Mouse (Mus musculus) G1E (cell line): ENCODE data around the gene Socs5. TPM values are rescaled to one million over a fixed set of nuclear protein-coding genes. Genes with fewer than 3 reads are reported as not detected.

ENCODE experiments used
- ATAC-seq: 2 replicates; pipeline ENCODE4 v1.8.0; 2016; ENCODE audit warnings: mild to moderate bottlenecking; ENCODE audit not compliant: insufficient number of reproducible peaks, poor library complexity, low FRiP score, severe bottlenecking; ENCODE audit errors: extremely low read depth
- DNase-seq: peaks from one replicate; pipeline ENCODE4 v3.0.0; 2012; ENCODE audit warnings: low spot score
- H3K27me3 ChIP-seq: 2 replicates; pipeline ENCODE4 v1.6.1; 2012; ENCODE audit warnings: mild to moderate bottlenecking, low read length, inconsistent platforms; ENCODE audit not compliant: insufficient read depth
- H3K36me3 ChIP-seq: replicated peaks from 2 replicates; pipeline ENCODE3; 2012; ENCODE audit warnings: mild to moderate bottlenecking, inconsistent platforms
- H3K4me1 ChIP-seq: 2 replicates; pipeline ENCODE4 v1.6.1; 2012; ENCODE audit warnings: low read depth, low read length, inconsistent platforms, mixed read lengths; ENCODE audit not compliant: insufficient read depth
- H3K4me3 ChIP-seq: 2 replicates; pipeline ENCODE4 v1.5.1; 2012; ENCODE audit warnings: low read depth, mild to moderate bottlenecking, inconsistent platforms, low read length, moderate library complexity, mixed read lengths
- H3K9me3 ChIP-seq: replicated peaks from 2 replicates; pipeline ENCODE4 v1.6.1; 2012; ENCODE audit warnings: inconsistent platforms
- CTCF ChIP-seq: IDR thresholded peaks from 2 replicates; pipeline ENCODE4 v1.5.1; 2012; ENCODE audit warnings: low read depth, low read length, inconsistent platforms, mixed read lengths
- GATA1 ChIP-seq: IDR thresholded peaks from 2 replicates; pipeline ENCODE4 v1.6.1; 2012; ENCODE audit warnings: borderline replicate concordance, low read length, inconsistent platforms, mixed read lengths
- GATA2 ChIP-seq: IDR thresholded peaks from 2 replicates; pipeline ENCODE4 v1.6.1; 2012; ENCODE audit warnings: low read depth, low read length, inconsistent platforms, borderline replicate concordance
- POLR2AphosphoS5 ChIP-seq: IDR thresholded peaks from 2 replicates; pipeline ENCODE4 v1.6.1; 2012; ENCODE audit warnings: low read depth, low read length, inconsistent platforms; ENCODE audit not compliant: insufficient replicate concordance
- TAL1 ChIP-seq: conservative IDR thresholded peaks from 2 replicates; pipeline ENCODE4 v1.6.1; 2012; ENCODE audit warnings: low read depth, low read length, inconsistent platforms, mixed read lengths
- polyA plus RNA-seq: library from polyadenylated mRNA; stranded (reverse); fragments of >175 nt; gene quantifications from 2 replicates; pipeline ENCODE4 v1.2.3, GENCODE M21; 2012
- total RNA-seq, 2 experiments: library from RNA; stranded (forward) in 1 of 2; stranded (reverse) in 1 of 2; fragments of 200-1000 nt in 1 of 2; fragments of >200 nt in 1 of 2; fragmentation: Nextera tagmentation in 1 of 2; gene quantifications; 2 replicates each; pipeline ENCODE4 v1.2.3; 2014 to 2017

Socs5 gene
- total and polyA plus RNA-seq, 3 experiments = 7.9 to 13.7 (median 11.1) TPM

- no peaks in the 10 kb centered on the region for H3K27me3 ChIP-seq
- ATAC-seq = no peak
- no peak for TF ChIP-seq POLR2AphosphoS5
- no peak for TF ChIP-seq CTCF
- TF ChIP-seq GATA2 = no peak
- TF ChIP-seq TAL1 = no peak
- no peak for TF ChIP-seq GATA1
Observed at GRCm38 (mm10) chr17:87112852-87113592, 5.5 kb downstream of the Socs5 start.

GRCm38 (mm10) chr17:87115615-87116014, 8.1 kb downstream of the Socs5 start:
- Histone ChIP-seq H3K9me3 (no peaks in the 10 kb centered on the region), H3K4me1 (peaks cover 3% of the 10 kb centered on the region), H3K4me3 (no peak overlapping the region), H3K27me3 (no peaks in the 10 kb centered on the region), H3K36me3 (peaks cover 12% of the 10 kb centered on the region)
- no peak for ATAC-seq
- DNase-seq = no peak
- TF ChIP-seq GATA1 (no peak), GATA2 (no peak), CTCF (no peak), POLR2AphosphoS5 (no peak), TAL1 (no peak)

More at GRCm38 (mm10) chr17:87112852-87113592, 5.5 kb downstream of the Socs5 start:
- Histone ChIP-seq H3K4me1 (peaks cover 12% of the 10 kb centered on the region), H3K36me3 (peaks cover 9% of the 10 kb centered on the region), H3K4me3 (no peak overlapping the region), H3K9me3 (no peaks in the 10 kb centered on the region)
- DNase-seq = no peak

- no peak overlapping the region for H3K4me3 ChIP-seq
- no peak for ATAC-seq
Observed at GRCm38 (mm10) chr17:87118966-87119526, 11.6 kb downstream of the Socs5 start.

GRCm38 (mm10) chr17:87125344-87125743, 17.9 kb downstream of the Socs5 start:
- DNase-seq (no peak), ATAC-seq (no peak)
- Histone ChIP-seq H3K4me3 (no peak overlapping the region), H3K27me3 (no peaks in the 10 kb centered on the region), H3K4me1 (no peaks in the 10 kb centered on the region), H3K9me3 (no peaks in the 10 kb centered on the region), H3K36me3 (peaks cover 44% of the 10 kb centered on the region)
- no peak for TF ChIP-seq POLR2AphosphoS5
- TF ChIP-seq TAL1 = no peak
- no peak for TF ChIP-seq CTCF
- no peak for TF ChIP-seq GATA2
- no peak for TF ChIP-seq GATA1

More at GRCm38 (mm10) chr17:87118966-87119526, 11.6 kb downstream of the Socs5 start:
- Histone ChIP-seq H3K36me3 (peaks cover 26% of the 10 kb centered on the region), H3K27me3 (no peaks in the 10 kb centered on the region), H3K9me3 (no peaks in the 10 kb centered on the region), H3K4me1 (peaks cover 3% of the 10 kb centered on the region)
- no peak for DNase-seq
- no peak for TF ChIP-seq GATA2

GRCm38 (mm10) chr17:87132258-87132657, 24.8 kb downstream of the Socs5 start:
- DNase-seq = no peak
- Histone ChIP-seq H3K4me3 (no peak overlapping the region), H3K36me3 (peaks cover 30% of the 10 kb centered on the region), H3K4me1 (no peaks in the 10 kb centered on the region), H3K9me3 (no peaks in the 10 kb centered on the region), H3K27me3 (no peaks in the 10 kb centered on the region)
- no peak for ATAC-seq
- TF ChIP-seq TAL1 (no peak), POLR2AphosphoS5 (no peak), CTCF (no peak), GATA2 (no peak), GATA1 (no peak)

GRCm38 (mm10) chr17:87133823-87134222, 26.3 kb downstream of the Socs5 start:
- H3K9me3 ChIP-seq = no peaks in the 10 kb centered on the region
- ATAC-seq = no peak
- TF ChIP-seq CTCF (no peak), GATA1 (no peak), TAL1 (no peak), GATA2 (no peak), POLR2AphosphoS5 (no peak)

GRCm38 (mm10) chr17:87134631-87135030, 27.2 kb downstream of the Socs5 start:
- TF ChIP-seq CTCF (no peak), TAL1 (no peak)

More at GRCm38 (mm10) chr17:87133823-87134222, 26.3 kb downstream of the Socs5 start:
- H3K36me3 ChIP-seq = peaks cover 30% of the 10 kb centered on the region
- H3K4me3 ChIP-seq = no peak overlapping the region
- no peaks in the 10 kb centered on the region for H3K4me1 ChIP-seq
- no peak for DNase-seq
- no peaks in the 10 kb centered on the region for H3K27me3 ChIP-seq

More at GRCm38 (mm10) chr17:87134631-87135030, 27.2 kb downstream of the Socs5 start:
- Histone ChIP-seq H3K27me3 (no peaks in the 10 kb centered on the region), H3K36me3 (peaks cover 24% of the 10 kb centered on the region), H3K4me1 (no peaks in the 10 kb centered on the region), H3K4me3 (no peak overlapping the region), H3K9me3 (no peaks in the 10 kb centered on the region)
- DNase-seq (no peak), ATAC-seq (no peak)
